Mouse (Mus musculus) kidney, embryonic 15.5 days (tissue): ENCODE results near the gene Ang6. TPM values are rescaled to one million over a fixed set of nuclear protein-coding genes. Genes with fewer than 3 reads are reported as not detected.
"Not testable (repeated sequence)": the region's sequence is repeated elsewhere in the genome, so short reads cannot be mapped to it uniquely, and the experiment has no call there.

Experiments
- ATAC-seq: fragments of 200-750 bp; cut with Nextera tagmentation; replicated peaks from 2 replicates; pipeline ENCODE4 v1.8.0; 2017; ENCODE audit warnings: moderate TSS enrichment; ENCODE audit not compliant: low FRiP score
- H3K27ac ChIP-seq: fragments of 300-500 bp; sonication (generic); 2 replicates; pipeline ENCODE4 v1.5.1; 2015; ENCODE audit warnings: mild to moderate bottlenecking, inconsistent platforms
- H3K27me3 ChIP-seq: fragments of 300-500 bp; sonication (generic); 2 replicates; pipeline ENCODE4 v1.6.1; 2015; ENCODE audit warnings: inconsistent platforms
- H3K36me3 ChIP-seq: fragments of 300-500 bp; sonication (generic); 2 replicates; pipeline ENCODE4 v1.6.1; 2015; ENCODE audit warnings: inconsistent platforms
- H3K4me1 ChIP-seq: fragments of 300-500 bp; sonication (generic); 2 replicates; pipeline ENCODE4 v1.6.1; 2015; ENCODE audit warnings: inconsistent platforms
- H3K4me2 ChIP-seq: fragments of 300-500 bp; sonication (generic); 2 replicates; pipeline ENCODE4 v1.6.1; 2015; ENCODE audit warnings: moderate library complexity, mild to moderate bottlenecking, inconsistent platforms
- H3K4me3 ChIP-seq: fragments of 300-500 bp; sonication (generic); replicated peaks from 2 replicates; pipeline ENCODE4 v1.5.1; 2015; ENCODE audit warnings: mild to moderate bottlenecking, inconsistent platforms
- H3K9ac ChIP-seq: fragments of 300-500 bp; sonication (generic); 2 replicates; pipeline ENCODE4 v1.6.1; 2015; ENCODE audit warnings: mild to moderate bottlenecking, inconsistent platforms
- H3K9me3 ChIP-seq: fragments of 300-500 bp; sonication (generic); replicated peaks from 2 replicates; pipeline ENCODE4 v1.6.1; 2016; ENCODE audit warnings: inconsistent platforms
- WGBS: fragments of 180-500 bp; shearing (Covaris S2); methylation state at CpG from one replicate; pipeline ENCODE4 v1.1.7; 2015; ENCODE audit warnings: mixed read lengths; 5-methylcytosine and 5-hydroxymethylcytosine counted together
- polyA plus RNA-seq: library from polyadenylated mRNA; unstranded; fragments of >200 nt; fragmentation: Nextera tagmentation; extraction: Ambion mirVana; gene quantifications from 2 replicates; pipeline ENCODE4 v1.2.1, GENCODE M21; 2015

Ang6 gene
- polyA plus RNA-seq, 1 experiment from 2014 or later = not detected

DNA sequence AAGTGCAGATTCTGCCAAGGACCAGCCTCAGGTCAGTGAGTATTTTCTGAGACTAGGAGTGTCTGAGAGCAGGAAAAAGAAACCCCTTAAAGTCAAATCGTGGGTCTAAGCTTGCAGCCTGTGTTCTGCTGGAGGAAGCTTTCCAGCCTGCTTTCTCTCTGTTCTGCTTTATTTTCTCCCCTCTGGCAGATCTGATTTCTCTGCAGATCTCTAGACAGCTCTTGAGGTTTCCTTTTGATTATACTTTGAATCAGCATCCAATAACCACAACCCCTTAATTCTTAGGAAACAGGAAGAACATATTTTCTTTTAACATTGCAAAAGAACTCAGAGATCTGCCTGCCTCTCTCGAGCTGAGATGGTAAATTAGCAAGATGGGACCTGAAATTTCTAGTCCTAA is 48.7 kb downstream of the Ang6 start:
- not testable (repeated sequence) for ATAC-seq, H3K9ac ChIP-seq, H3K36me3 ChIP-seq, H3K4me2 ChIP-seq, H3K27me3 ChIP-seq, H3K9me3 ChIP-seq, H3K27ac ChIP-seq, H3K4me3 ChIP-seq, H3K4me1 ChIP-seq
- 23% methylated on average over 2 of the region's 2 CpGs for WGBS

Other genes starting within 250 kb of the Ang6 start
- gene Gm8180, start 217.5 kb downstream of the Ang6 start, polyA plus RNA-seq = not detected in 2 replicates
- gene Ear1, start 126.8 kb downstream of the Ang6 start, polyA plus RNA-seq = 0.55 TPM in 1 of 2 replicates, not detected in the other
- not detected in 2 replicates for gene Ear10, start 78.7 kb downstream of the Ang6 start, polyA plus RNA-seq
- 18.1 and 19.1 TPM in 2 replicates for gene Gm8113, start 76.9 kb downstream of the Ang6 start, polyA plus RNA-seq
- gene Ang5, start 45.2 kb downstream of the Ang6 start, polyA plus RNA-seq = not detected in 2 replicates
- gene Ear2, start 100.4 kb upstream of the Ang6 start, polyA plus RNA-seq = 0.32 and 0.83 TPM in 2 replicates
- gene Gm3327, start 121.6 kb upstream of the Ang6 start, polyA plus RNA-seq = not detected in 2 replicates
- gene Gm8212, start 195.4 kb upstream of the Ang6 start, polyA plus RNA-seq = not detected in 2 replicates
- not detected in 2 replicates for gene 4930503E14Rik, start 211.0 kb upstream of the Ang6 start, polyA plus RNA-seq